Mouse (Mus musculus) CH12.LX (cell line): ENCODE measurements around the gene Zfp770.

Experiments
- CHD2 ChIP-seq: IDR thresholded peaks from 2 replicates; pipeline ENCODE4 v1.6.1; 2011; ENCODE audit warnings: low read length, improper control_type of control experiment
- CTCF ChIP-seq, 2 experiments: IDR thresholded peaks in 1 of 2; conservative IDR thresholded peaks in 1 of 2; 2 replicates each; pipeline ENCODE4 v1.5.1; 2011 to 2012; ENCODE audit warnings: low read depth in 2 of 2, low read length in 2 of 2, improper control_type of control experiment in 1 of 2, inconsistent platforms in 1 of 2, mild to moderate bottlenecking in 1 of 2, moderate library complexity in 1 of 2
- EP300 ChIP-seq: IDR thresholded peaks from 2 replicates; pipeline ENCODE4 v1.6.1; 2011; ENCODE audit warnings: low read length, improper control_type of control experiment
- MAX ChIP-seq: IDR thresholded peaks from 2 replicates; pipeline ENCODE4 v1.6.1; 2011; ENCODE audit warnings: low read length, improper control_type of control experiment
- MEF2A ChIP-seq: IDR thresholded peaks from 2 replicates; pipeline ENCODE4 v1.6.1; 2014; ENCODE audit warnings: low read depth, mild to moderate bottlenecking, inconsistent platforms, low read length, improper control_type of control experiment, borderline replicate concordance
- POLR2A ChIP-seq: IDR thresholded peaks from 2 replicates; pipeline ENCODE4 v1.6.1; 2011; ENCODE audit warnings: low read depth, mild to moderate bottlenecking, improper control_type of control experiment, low read length
- TBP ChIP-seq: conservative IDR thresholded peaks from 2 replicates; pipeline ENCODE4 v1.6.1; 2011; ENCODE audit warnings: low read depth, low read length, improper control_type of control experiment
- USF1 ChIP-seq: IDR thresholded peaks from 2 replicates; pipeline ENCODE4 v1.6.1; 2014; ENCODE audit warnings: low read depth, mild to moderate bottlenecking, inconsistent platforms, low read length, improper control_type of control experiment
- ZKSCAN1 ChIP-seq: IDR thresholded peaks from 2 replicates; pipeline ENCODE4 v1.6.1; 2012; ENCODE audit warnings: low read depth, inconsistent platforms, low read length, improper control_type of control experiment, borderline replicate concordance

GRCm38 (mm10) chr2:114143842-114144241, 57.4 kb downstream of the Zfp770 start:
- no peak for TF ChIP-seq CTCF (conservative IDR thresholded peaks at IDR 0.05 in 1 of 2, IDR thresholded peaks at IDR 0.05 in 1 of 2; ENCODE audit: low read depth in 2 of 2, low read length in 2 of 2)
- TF ChIP-seq MAX = no peak
- TF ChIP-seq POLR2A = no peak
- no peak for TF ChIP-seq EP300
- no peak for TF ChIP-seq MEF2A
- no peak for TF ChIP-seq ZKSCAN1
- TF ChIP-seq TBP = no peak
- no peak for TF ChIP-seq CHD2
- no peak for TF ChIP-seq USF1
